Mouse (Mus musculus): ENCODE data around the gene Ppp2r5d. TPM values are rescaled to one million over a fixed set of nuclear protein-coding genes. Genes with fewer than 3 reads are reported as not detected.

Ppp2r5d gene
- polyA plus RNA-seq, 1 experiment, result 12.4 TPM

GRCm38 (mm10) chr17:46650232-46651031, 54.5 kb downstream of the Ppp2r5d start, which contains the start of gene Cul7:
Cul7 (plus strand) TSS chr17:46650337.
- TF ChIP-seq CTCF (IDR thresholded peaks at IDR 0.05; ENCODE audit: control insufficient read depth, insufficient read depth, insufficient replicate concordance, low read depth, low read length) (no peak), POLR2A (IDR thresholded peaks at IDR 0.05; ENCODE audit: control insufficient read depth, low read depth, low read length) (peak; percentile 61)
- H3K27ac ChIP-seq (ENCODE audit: control insufficient read depth, insufficient read depth, low read depth, low read length), result peak within 1 kb of the TSS; percentile 61
- H3K4me3 ChIP-seq (ENCODE audit: control insufficient read depth, low read depth, low read length), result peak within 1 kb of the TSS; percentile 82
- H3K27me3 ChIP-seq (ENCODE audit: control insufficient read depth, insufficient read depth, low read length), result no peaks in the 10 kb centered on the region
- H3K4me1 ChIP-seq (ENCODE audit: control insufficient read depth, insufficient read depth, low read length), result peaks cover 20% of the 10 kb centered on the region
- H3K36me3 ChIP-seq (ENCODE audit: control insufficient read depth, insufficient read depth, low read length), result no peaks in the 10 kb centered on the region

GRCm38 (mm10) chr17:46649811-46650210, 55.1 kb downstream of the Ppp2r5d start:
- no peak for TF ChIP-seq CTCF (IDR thresholded peaks at IDR 0.05; ENCODE audit: control insufficient read depth, insufficient read depth, insufficient replicate concordance, low read depth, low read length)
- TF ChIP-seq POLR2A (IDR thresholded peaks at IDR 0.05; ENCODE audit: control insufficient read depth, low read depth, low read length), result no peak
- no peaks in the 10 kb centered on the region for H3K27me3 ChIP-seq (ENCODE audit: control insufficient read depth, insufficient read depth, low read length)
- H3K4me1 ChIP-seq (ENCODE audit: control insufficient read depth, insufficient read depth, low read length), result peaks cover 23% of the 10 kb centered on the region
- no peaks in the 10 kb centered on the region for H3K36me3 ChIP-seq (ENCODE audit: control insufficient read depth, insufficient read depth, low read length)
- peak overlapping the region; percentile 52 for H3K27ac ChIP-seq (ENCODE audit: control insufficient read depth, insufficient read depth, low read depth, low read length)
- peak overlapping the region; percentile 82 for H3K4me3 ChIP-seq (ENCODE audit: control insufficient read depth, low read depth, low read length)

GRCm38 (mm10) chr17:46648436-46648835, 56.5 kb downstream of the Ppp2r5d start:
- Histone ChIP-seq H3K27ac (ENCODE audit: control insufficient read depth, insufficient read depth, low read depth, low read length) (no peak overlapping the region), H3K36me3 (ENCODE audit: control insufficient read depth, insufficient read depth, low read length) (no peaks in the 10 kb centered on the region), H3K27me3 (ENCODE audit: control insufficient read depth, insufficient read depth, low read length) (no peaks in the 10 kb centered on the region), H3K4me3 (ENCODE audit: control insufficient read depth, low read depth, low read length) (no peak overlapping the region), H3K4me1 (ENCODE audit: control insufficient read depth, insufficient read depth, low read length) (peaks cover 23% of the 10 kb centered on the region)
- TF ChIP-seq CTCF (IDR thresholded peaks at IDR 0.05; ENCODE audit: control insufficient read depth, insufficient read depth, insufficient replicate concordance, low read depth, low read length) (no peak), POLR2A (IDR thresholded peaks at IDR 0.05; ENCODE audit: control insufficient read depth, low read depth, low read length) (no peak)

- peaks cover 23% of the 10 kb centered on the region for H3K4me1 ChIP-seq (ENCODE audit: control insufficient read depth, insufficient read depth, low read length)
- no peak for TF ChIP-seq CTCF (IDR thresholded peaks at IDR 0.05; ENCODE audit: control insufficient read depth, insufficient read depth, insufficient replicate concordance, low read depth, low read length)
- TF ChIP-seq POLR2A (IDR thresholded peaks at IDR 0.05; ENCODE audit: control insufficient read depth, low read depth, low read length), result no peak
- H3K4me3 ChIP-seq (ENCODE audit: control insufficient read depth, low read depth, low read length), result no peak overlapping the region
Measured at GRCm38 (mm10) chr17:46647279-46647678, 57.6 kb downstream of the Ppp2r5d start.

GRCm38 (mm10) chr17:46646322-46646662, 58.6 kb downstream of the Ppp2r5d start:
- no peak for TF ChIP-seq CTCF (IDR thresholded peaks at IDR 0.05; ENCODE audit: control insufficient read depth, insufficient read depth, insufficient replicate concordance, low read depth, low read length)
- TF ChIP-seq POLR2A (IDR thresholded peaks at IDR 0.05; ENCODE audit: control insufficient read depth, low read depth, low read length), result no peak
- H3K36me3 ChIP-seq (ENCODE audit: control insufficient read depth, insufficient read depth, low read length), result no peaks in the 10 kb centered on the region
- no peaks in the 10 kb centered on the region for H3K27me3 ChIP-seq (ENCODE audit: control insufficient read depth, insufficient read depth, low read length)
- H3K27ac ChIP-seq (ENCODE audit: control insufficient read depth, insufficient read depth, low read depth, low read length), result peak overlapping the region; percentile 25
- H3K4me3 ChIP-seq (ENCODE audit: control insufficient read depth, low read depth, low read length), result peak overlapping the region; percentile 90
- H3K4me1 ChIP-seq (ENCODE audit: control insufficient read depth, insufficient read depth, low read length), result peaks cover 17% of the 10 kb centered on the region

More at GRCm38 (mm10) chr17:46647279-46647678, 57.6 kb downstream of the Ppp2r5d start:
- Histone ChIP-seq H3K27me3 (ENCODE audit: control insufficient read depth, insufficient read depth, low read length) (no peaks in the 10 kb centered on the region), H3K36me3 (ENCODE audit: control insufficient read depth, insufficient read depth, low read length) (no peaks in the 10 kb centered on the region), H3K27ac (ENCODE audit: control insufficient read depth, insufficient read depth, low read depth, low read length) (no peak overlapping the region)

GRCm38 (mm10) chr17:46645561-46646321, 59.2 kb downstream of the Ppp2r5d start, which contains the start of the genes Klc4 and Mrpl2:
Klc4 (minus strand) TSS chr17:46646022.
Mrpl2 (plus strand) TSS chr17:46646229.
- Histone ChIP-seq H3K4me1 (ENCODE audit: control insufficient read depth, insufficient read depth, low read length) (peaks cover 11% of the 10 kb centered on the region), H3K27ac (ENCODE audit: control insufficient read depth, insufficient read depth, low read depth, low read length) (peak within 1 kb of the TSS; percentile 86), H3K36me3 (ENCODE audit: control insufficient read depth, insufficient read depth, low read length) (no peaks in the 10 kb centered on the region), H3K4me3 (ENCODE audit: control insufficient read depth, low read depth, low read length) (peak within 1 kb of the TSS; percentile 90), H3K27me3 (ENCODE audit: control insufficient read depth, insufficient read depth, low read length) (no peaks in the 10 kb centered on the region)
- TF ChIP-seq CTCF (IDR thresholded peaks at IDR 0.05; ENCODE audit: control insufficient read depth, insufficient read depth, insufficient replicate concordance, low read depth, low read length) (no peak), POLR2A (IDR thresholded peaks at IDR 0.05; ENCODE audit: control insufficient read depth, low read depth, low read length) (peak; percentile 88)

GRCm38 (mm10) chr17:46644916-46645475, 59.9 kb downstream of the Ppp2r5d start:
- TF ChIP-seq POLR2A (IDR thresholded peaks at IDR 0.05; ENCODE audit: control insufficient read depth, low read depth, low read length) (no peak), CTCF (IDR thresholded peaks at IDR 0.05; ENCODE audit: control insufficient read depth, insufficient read depth, insufficient replicate concordance, low read depth, low read length) (no peak)
- Histone ChIP-seq H3K27ac (ENCODE audit: control insufficient read depth, insufficient read depth, low read depth, low read length) (peak overlapping the region; percentile 86), H3K4me1 (ENCODE audit: control insufficient read depth, insufficient read depth, low read length) (peaks cover 7% of the 10 kb centered on the region), H3K4me3 (ENCODE audit: control insufficient read depth, low read depth, low read length) (peak overlapping the region; percentile 90), H3K36me3 (ENCODE audit: control insufficient read depth, insufficient read depth, low read length) (no peaks in the 10 kb centered on the region), H3K27me3 (ENCODE audit: control insufficient read depth, insufficient read depth, low read length) (no peaks in the 10 kb centered on the region)
